ENCODE assay signal across 12 mouse cellular contexts in genomic region chr1:161575939-161576338, GRCm38 (mm10).
DNase-seq lines count a peak whose midpoint lies in the region; ATAC-seq lines count a peak whose summit lies in the region.
"Had no signal": no experiment of that assay in that cellular context is flagged by ENCODE, and none has a peak within 500 bp of the region (broad histone marks: within the 10 kb centered on the region; RNA-seq: fewer than 3 reads in every experiment).

No protein-coding gene starts in this region.

- peaks cover 7% of the 10 kb centered on the region; the same call in 1 of the 2 replicates for H3K4me1 ChIP-seq in forebrain, embryonic 13.5 days
- H3K4me1 ChIP-seq in forebrain, embryonic 12.5 days, result no peaks in the 10 kb centered on the region
- H3K4me1 ChIP-seq in limb, embryonic 13.5 days, result peaks cover 10% of the 10 kb centered on the region
- H3K4me1 ChIP-seq in limb, embryonic 10.5 days, result no peaks in the 10 kb centered on the region
- H3K4me1 ChIP-seq in intestine, embryonic 16.5 days (ENCODE audit: control insufficient read depth, insufficient read depth, low read length), result no peaks in the 10 kb centered on the region; the same call in 1 of the 2 replicates
- H3K4me1 ChIP-seq: heart, embryonic 12.5 days; megakaryocyte, embryonic 14.5 days had no signal

- WGBS in forebrain, embryonic 13.5 days, result 51% methylated on average over 7 of the region's 7 CpGs
- WGBS in forebrain, embryonic 12.5 days, result 72% methylated on average over 7 of the region's 7 CpGs
- 54% methylated on average over 7 of the region's 7 CpGs for WGBS in limb, embryonic 13.5 days
- WGBS in limb, embryonic 10.5 days, result 80% methylated on average over 7 of the region's 7 CpGs
- WGBS in intestine, embryonic 16.5 days, result 35% methylated on average over 7 of the region's 7 CpGs

- no peak for DNase-seq in limb, embryonic 10.5 days (ENCODE audit: low spot score)
- DNase-seq in 3T3-L1 (ENCODE audit: low read depth, low spot score), result peak; percentile 25
- DNase-seq: spleen, adult 18-20 months; thymus, adult 18-20 months had no signal

- ATAC-seq in forebrain, embryonic 13.5 days, result peak; percentile 96
- ATAC-seq in forebrain, embryonic 12.5 days (ENCODE audit: low FRiP score), result no peak
- peak; percentile 80 for ATAC-seq in limb, embryonic 13.5 days (ENCODE audit: low FRiP score, low read depth)
- peak; percentile 65 for ATAC-seq in intestine, embryonic 16.5 days
- no peak for ATAC-seq in erythroblast, adult 5-6 weeks (replicated peaks; ENCODE audit: low FRiP score, poor library complexity, severe bottlenecking)
- ATAC-seq: CD4-positive, CD25-positive, alpha-beta regulatory T cell, adult 4 months had no signal

- no peaks in the 10 kb centered on the region for H3K9me3 ChIP-seq in forebrain, embryonic 13.5 days (replicated peaks)
- no peaks in the 10 kb centered on the region for H3K9me3 ChIP-seq in forebrain, embryonic 12.5 days
- H3K9me3 ChIP-seq in limb, embryonic 13.5 days, result no peaks in the 10 kb centered on the region
- H3K9me3 ChIP-seq in limb, embryonic 10.5 days (replicated peaks), result no peaks in the 10 kb centered on the region
- H3K9me3 ChIP-seq in intestine, embryonic 16.5 days (ENCODE audit: control insufficient read depth, low read length), result no peaks in the 10 kb centered on the region
- H3K9me3 ChIP-seq: heart, embryonic 12.5 days; megakaryocyte, embryonic 14.5 days had no signal

- H3K4me3 ChIP-seq in forebrain, embryonic 13.5 days, result no peak overlapping the region
- H3K4me3 ChIP-seq in forebrain, embryonic 12.5 days (replicated peaks), result no peak overlapping the region
- no peak overlapping the region for H3K4me3 ChIP-seq in limb, embryonic 13.5 days
- no peak overlapping the region for H3K4me3 ChIP-seq in limb, embryonic 10.5 days
- no peak overlapping the region for H3K4me3 ChIP-seq in intestine, embryonic 16.5 days (ENCODE audit: low read length)
- H3K4me3 ChIP-seq: heart, embryonic 12.5 days; megakaryocyte, embryonic 14.5 days had no signal

- H3K9ac ChIP-seq in forebrain, embryonic 13.5 days, result no peak overlapping the region
- H3K9ac ChIP-seq in forebrain, embryonic 12.5 days, result no peak overlapping the region
- H3K9ac ChIP-seq in limb, embryonic 13.5 days, result no peak overlapping the region
- H3K9ac ChIP-seq in intestine, embryonic 16.5 days (ENCODE audit: low read depth, low read length), result no peak overlapping the region
- H3K9ac ChIP-seq: heart, embryonic 12.5 days had no signal

- no peak overlapping the region for H3K4me2 ChIP-seq in forebrain, embryonic 13.5 days
- H3K4me2 ChIP-seq in forebrain, embryonic 12.5 days, result no peak overlapping the region
- no peak overlapping the region for H3K4me2 ChIP-seq in limb, embryonic 13.5 days (replicated peaks)
- H3K4me2 ChIP-seq in intestine, embryonic 16.5 days (ENCODE audit: low read depth, low read length), result no peak overlapping the region
- H3K4me2 ChIP-seq: heart, embryonic 12.5 days had no signal

- H3K36me3 ChIP-seq in forebrain, embryonic 13.5 days (ENCODE audit: poor library complexity, severe bottlenecking), result no peaks in the 10 kb centered on the region
- H3K36me3 ChIP-seq in forebrain, embryonic 12.5 days (replicated peaks), result no peaks in the 10 kb centered on the region
- H3K36me3 ChIP-seq in limb, embryonic 13.5 days, result no peaks in the 10 kb centered on the region
- no peaks in the 10 kb centered on the region for H3K36me3 ChIP-seq in limb, embryonic 10.5 days
- H3K36me3 ChIP-seq in intestine, embryonic 16.5 days (ENCODE audit: control insufficient read depth, insufficient read depth, low read length), result no peaks in the 10 kb centered on the region
- H3K36me3 ChIP-seq: heart, embryonic 12.5 days had no signal

- H3K27ac ChIP-seq in forebrain, embryonic 13.5 days, result no peak overlapping the region
- H3K27ac ChIP-seq in forebrain, embryonic 12.5 days, result no peak overlapping the region
- H3K27ac ChIP-seq in limb, embryonic 13.5 days, result no peak overlapping the region
- no peak overlapping the region for H3K27ac ChIP-seq in limb, embryonic 10.5 days
- no peak overlapping the region for H3K27ac ChIP-seq in intestine, embryonic 16.5 days (ENCODE audit: low read length)

- no peaks in the 10 kb centered on the region for H3K27me3 ChIP-seq in forebrain, embryonic 13.5 days
- H3K27me3 ChIP-seq in forebrain, embryonic 12.5 days, result no peaks in the 10 kb centered on the region
- H3K27me3 ChIP-seq in limb, embryonic 13.5 days, result no peaks in the 10 kb centered on the region
- H3K27me3 ChIP-seq in limb, embryonic 10.5 days (ENCODE audit: low read depth, poor library complexity, severe bottlenecking), result no peaks in the 10 kb centered on the region
- no peaks in the 10 kb centered on the region for H3K27me3 ChIP-seq in intestine, embryonic 16.5 days (replicated peaks; ENCODE audit: control insufficient read depth, insufficient read depth, low read length)
- H3K27me3 ChIP-seq: heart, embryonic 12.5 days had no signal

Comparison
In these comparisons a context has a peak if more than half of its experiments do, and no peak if none do; other contexts are left out.
1. ATAC-seq: peak in forebrain, embryonic 13.5 days (single experiment), limb, embryonic 13.5 days (single experiment) and intestine, embryonic 16.5 days (single experiment); none in forebrain, embryonic 12.5 days (single experiment) and erythroblast, adult 5-6 weeks (single experiment).